Mouse (Mus musculus): ENCODE measurements at regions not wholly inside any gene's neighbourhood (a gene's known extent, or its start where the extent isn't known, plus 50 kb on each side); places are given as distances from the start of the nearest gene placed in this dataset.
"Not testable (repeated sequence)": the region's sequence is repeated elsewhere in the genome, so short reads cannot be mapped to it uniquely, and the experiment has no call there.

GRCm38 (mm10) chr10:15321480-15321879 is 603.5 kb upstream of the Gje1 start:
- H3K9me3 ChIP-seq, result no peaks in the 10 kb centered on the region
- H3K27ac ChIP-seq, result no peak overlapping the region
- no peak overlapping the region for H3K4me2 ChIP-seq
- no peaks in the 10 kb centered on the region for H3K27me3 ChIP-seq
- H3K4me1 ChIP-seq (replicated peaks), result no peaks in the 10 kb centered on the region
- H3K4me3 ChIP-seq, result no peak overlapping the region
- no peak overlapping the region for H3K9ac ChIP-seq
- ATAC-seq (ENCODE audit: low FRiP score), result no peak
- H3K36me3 ChIP-seq, result no peaks in the 10 kb centered on the region

- Histone ChIP-seq H3K4me2 (no peak overlapping the region), H3K36me3 (no peaks in the 10 kb centered on the region), H3K27me3 (no peaks in the 10 kb centered on the region), H3K4me1 (replicated peaks) (no peaks in the 10 kb centered on the region), H3K9ac (no peak overlapping the region), H3K4me3 (no peak overlapping the region), H3K9me3 (no peaks in the 10 kb centered on the region), H3K27ac (no peak overlapping the region)
- 87% methylated on average over 2 of the region's 2 CpGs for WGBS
- ATAC-seq (ENCODE audit: low FRiP score), result no peak
These were observed 599.1 kb upstream of the Gje1 start for GRCm38 (mm10) chr10:15317017-15317607.

GRCm38 (mm10) chr10:15310650-15311049 is 592.6 kb upstream of the Gje1 start:
- Histone ChIP-seq H3K4me1 (replicated peaks) (no peaks in the 10 kb centered on the region), H3K9ac (no peak overlapping the region), H3K27me3 (no peaks in the 10 kb centered on the region), H3K4me2 (no peak overlapping the region), H3K4me3 (no peak overlapping the region), H3K27ac (no peak overlapping the region), H3K9me3 (no peaks in the 10 kb centered on the region), H3K36me3 (no peaks in the 10 kb centered on the region)
- WGBS, result 85% methylated on average over 2 of the region's 2 CpGs
- no peak for ATAC-seq (ENCODE audit: low FRiP score)

DNA sequence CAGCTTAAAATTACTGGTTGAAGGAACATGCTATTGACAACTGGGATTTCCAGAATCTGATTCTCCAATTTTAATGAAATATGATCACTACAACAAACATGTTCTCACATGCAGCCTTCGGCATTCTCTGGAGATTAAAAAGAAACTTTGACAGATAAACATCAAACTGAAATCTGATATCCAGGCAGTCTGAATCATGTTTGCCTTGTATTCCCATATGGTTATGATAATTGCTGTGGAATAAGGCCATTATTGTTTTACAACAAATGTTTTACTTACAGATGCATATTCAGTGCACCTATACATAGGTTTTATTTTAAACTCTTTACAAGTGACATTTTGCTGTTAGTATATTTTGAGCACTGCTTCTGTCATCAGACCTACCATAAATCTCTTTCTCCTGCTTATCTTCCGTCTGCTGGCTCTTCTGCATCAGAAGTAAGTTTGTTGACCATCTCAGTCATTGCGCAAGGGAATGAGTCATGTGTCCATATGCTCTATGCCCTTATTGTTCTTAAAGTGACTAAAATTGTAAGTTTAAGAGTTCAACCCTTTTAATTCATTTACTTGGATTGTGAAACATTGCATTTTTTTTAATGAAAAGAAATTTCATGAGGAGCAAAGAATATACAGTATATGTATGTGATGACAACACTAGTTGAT is 587.9 kb upstream of the Gje1 start:
- H3K9ac ChIP-seq, result no peak overlapping the region
- no peaks in the 10 kb centered on the region for H3K36me3 ChIP-seq
- no peaks in the 10 kb centered on the region for H3K9me3 ChIP-seq
- H3K4me3 ChIP-seq, result no peak overlapping the region
- H3K27ac ChIP-seq, result no peak overlapping the region
- no peaks in the 10 kb centered on the region for H3K27me3 ChIP-seq
- H3K4me2 ChIP-seq, result no peak overlapping the region
- no peak for ATAC-seq (ENCODE audit: low FRiP score)
- H3K4me1 ChIP-seq (replicated peaks), result no peaks in the 10 kb centered on the region
- WGBS, result 86% methylated on average over 3 of the region's 3 CpGs

GRCm38 (mm10) chr10:15300199-15301085 is 582.4 kb upstream of the Gje1 start:
- no peaks in the 10 kb centered on the region for H3K36me3 ChIP-seq
- peak; percentile 96 for ATAC-seq (ENCODE audit: low FRiP score)
- peak overlapping the region; percentile 37 for H3K4me2 ChIP-seq
- WGBS, result 39% methylated on average over 8 of the region's 8 CpGs
- H3K9me3 ChIP-seq, result no peaks in the 10 kb centered on the region
- H3K4me3 ChIP-seq, result 0 out of 2 replicates have a peak overlapping the region, but pooled peaks have one; percentile 11
- no peak overlapping the region for H3K9ac ChIP-seq
- H3K4me1 ChIP-seq (replicated peaks), result peaks cover 7% of the 10 kb centered on the region
- H3K27ac ChIP-seq, result 0 out of 2 replicates have a peak overlapping the region, but pooled peaks have one; percentile 40
- H3K27me3 ChIP-seq, result no peaks in the 10 kb centered on the region

- Histone ChIP-seq H3K4me1 (replicated peaks) (peaks cover 7% of the 10 kb centered on the region), H3K27me3 (no peaks in the 10 kb centered on the region), H3K36me3 (no peaks in the 10 kb centered on the region), H3K9ac (no peak overlapping the region), H3K9me3 (no peaks in the 10 kb centered on the region), H3K4me2 (peak overlapping the region; percentile 37), H3K4me3 (no peak overlapping the region), H3K27ac (0 out of 2 replicates have a peak overlapping the region, but pooled peaks have one; percentile 1)
- 35% methylated on average over 11 of the region's 11 CpGs for WGBS
- ATAC-seq (ENCODE audit: low FRiP score), result peak; percentile 64
These were observed 581.6 kb upstream of the Gje1 start for GRCm38 (mm10) chr10:15299331-15300198.

GRCm38 (mm10) chr10:15297257-15297656 is 579.2 kb upstream of the Gje1 start:
- Histone ChIP-seq H3K9me3 (no peaks in the 10 kb centered on the region), H3K4me1 (replicated peaks) (peaks cover 7% of the 10 kb centered on the region), H3K27me3 (no peaks in the 10 kb centered on the region), H3K36me3 (no peaks in the 10 kb centered on the region), H3K27ac (no peak overlapping the region), H3K9ac (no peak overlapping the region), H3K4me3 (no peak overlapping the region), H3K4me2 (no peak overlapping the region)
- ATAC-seq (ENCODE audit: low FRiP score), result no peak
- 95% methylated on average over 2 of the region's 2 CpGs for WGBS

- Histone ChIP-seq H3K4me2 (no peak overlapping the region), H3K27ac (no peak overlapping the region), H3K4me3 (no peak overlapping the region), H3K27me3 (no peaks in the 10 kb centered on the region), H3K9ac (no peak overlapping the region), H3K9me3 (no peaks in the 10 kb centered on the region), H3K36me3 (no peaks in the 10 kb centered on the region), H3K4me1 (replicated peaks) (no peaks in the 10 kb centered on the region)
- ATAC-seq (ENCODE audit: low FRiP score), result no peak
- WGBS, result 81% methylated on average over 1 of the region's 1 CpGs
These were observed 576.1 kb upstream of the Gje1 start for GRCm38 (mm10) chr10:15294125-15294524.

- not testable (repeated sequence) for H3K9ac ChIP-seq; H3K27me3 ChIP-seq; H3K4me1 ChIP-seq (replicated peaks); H3K9me3 ChIP-seq; H3K36me3 ChIP-seq; ATAC-seq (ENCODE audit: low FRiP score); H3K4me2 ChIP-seq; H3K27ac ChIP-seq; H3K4me3 ChIP-seq
- WGBS, result 56% methylated on average over 1 of the region's 1 CpGs
These were observed 545.3 kb upstream of the Gje1 start for GRCm38 (mm10) chr10:15263337-15263736.

DNA sequence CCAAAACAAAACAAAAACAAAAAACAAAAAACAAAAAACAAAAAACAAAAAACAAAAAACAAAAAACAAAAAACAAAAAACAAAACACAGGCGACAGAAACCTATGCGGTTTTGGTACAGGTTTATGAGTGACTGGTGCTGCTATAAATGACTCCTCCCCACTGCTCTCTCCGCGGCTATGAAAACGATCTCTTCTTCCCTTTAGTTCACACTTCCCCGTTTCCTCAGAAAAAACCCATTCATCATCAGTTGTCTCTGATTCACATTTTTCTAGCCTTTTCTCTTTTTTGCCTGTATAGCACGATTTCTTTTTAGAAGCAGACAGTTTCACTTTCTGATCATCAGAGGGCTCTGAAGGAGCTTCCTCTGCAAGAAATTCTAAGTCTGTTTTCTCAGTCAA is 544.3 kb upstream of the Gje1 start:
- not testable (repeated sequence) for ATAC-seq (ENCODE audit: low FRiP score); H3K27ac ChIP-seq; H3K9ac ChIP-seq; H3K4me3 ChIP-seq; H3K4me2 ChIP-seq; H3K4me1 ChIP-seq (replicated peaks); H3K9me3 ChIP-seq; H3K36me3 ChIP-seq; H3K27me3 ChIP-seq
- 76% methylated on average over 7 of the region's 7 CpGs for WGBS

DNA sequence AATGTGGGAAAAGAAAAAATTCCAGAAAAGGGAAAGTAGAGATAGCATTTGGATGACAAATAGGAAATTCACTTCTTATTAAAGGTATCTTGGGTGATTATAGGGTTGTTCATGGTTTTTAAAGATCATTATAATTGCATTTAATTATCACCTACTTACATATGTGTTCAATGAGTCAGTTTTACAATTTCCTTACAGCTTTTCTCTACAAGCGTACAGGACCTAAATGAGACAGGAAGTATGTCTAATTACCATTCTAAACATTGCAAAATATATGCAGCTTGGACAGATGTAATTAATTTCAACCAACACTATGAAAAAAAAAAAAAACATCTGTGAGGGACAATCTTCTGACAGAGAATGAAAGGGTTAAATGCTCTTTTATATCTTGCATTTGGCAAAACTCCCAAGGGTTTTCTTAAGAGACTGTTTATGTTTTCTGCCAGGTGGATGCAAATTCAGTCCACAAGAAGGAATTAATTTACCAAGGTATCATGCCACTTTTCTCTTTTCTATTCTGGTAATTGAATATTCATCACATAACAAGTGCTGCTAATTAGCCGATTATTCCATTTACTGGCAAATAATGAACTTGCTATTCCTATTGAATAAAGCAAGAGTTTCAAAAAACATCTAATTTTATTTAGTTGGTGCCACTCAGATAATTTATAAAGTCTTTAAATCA is 531.5 kb upstream of the Gje1 start:
- WGBS, result 75% methylated on average over 2 of the region's 2 CpGs
- no peaks in the 10 kb centered on the region for H3K36me3 ChIP-seq
- H3K4me1 ChIP-seq (replicated peaks), result no peaks in the 10 kb centered on the region
- no peak for ATAC-seq (ENCODE audit: low FRiP score)
- H3K9me3 ChIP-seq, result no peaks in the 10 kb centered on the region
- no peak overlapping the region for H3K27ac ChIP-seq
- no peak overlapping the region for H3K4me3 ChIP-seq
- H3K27me3 ChIP-seq, result no peaks in the 10 kb centered on the region
- no peak overlapping the region for H3K4me2 ChIP-seq
- no peak overlapping the region for H3K9ac ChIP-seq

All from hindbrain, embryonic 13.5 days (tissue).